Mouse (Mus musculus): ENCODE measurements at regions not wholly inside any gene's neighbourhood (a gene's known extent, or its start where the extent isn't known, plus 50 kb on each side); places are given as distances from the start of the nearest gene placed in this dataset.

GRCm38 (mm10) chr12:12765490-12766058 is 176.1 kb downstream of the Mycn start:
- no peak for DNase-seq (ENCODE audit: low read depth, low spot score)

- DNase-seq (ENCODE audit: low read depth, low spot score), result no peak
Measured at GRCm38 (mm10) chr12:12765055-12765454, 176.7 kb downstream of the Mycn start.

- no peak for DNase-seq (ENCODE audit: low read depth, low spot score)
Measured at GRCm38 (mm10) chr12:12764586-12764985, 177.1 kb downstream of the Mycn start.

GRCm38 (mm10) chr12:12756301-12756948 is 185.3 kb downstream of the Mycn start:
- no peak for DNase-seq (ENCODE audit: low read depth, low spot score)

- no peak for DNase-seq (ENCODE audit: low read depth, low spot score)
Measured at GRCm38 (mm10) chr12:12753849-12754248, 187.9 kb downstream of the Mycn start.

GRCm38 (mm10) chr12:12751670-12752426 is 189.9 kb downstream of the Mycn start:
- no peak for DNase-seq (ENCODE audit: low read depth, low spot score)

- no peak for DNase-seq (ENCODE audit: low read depth, low spot score)
Measured at GRCm38 (mm10) chr12:12749690-12750089, 192.0 kb downstream of the Mycn start.

GRCm38 (mm10) chr12:12746852-12747454 is 194.8 kb downstream of the Mycn start:
- no peak for DNase-seq (ENCODE audit: low read depth, low spot score)

GRCm38 (mm10) chr12:12744492-12744891 is 197.2 kb downstream of the Mycn start:
- no peak for DNase-seq (ENCODE audit: low read depth, low spot score)

GRCm38 (mm10) chr12:12738631-12739331 is 202.9 kb downstream of the Mycn start:
- DNase-seq (ENCODE audit: low read depth, low spot score), result no peak

GRCm38 (mm10) chr12:12725797-12726196 is 215.9 kb downstream of the Mycn start:
- no peak for DNase-seq (ENCODE audit: low read depth, low spot score)

- DNase-seq (ENCODE audit: low read depth, low spot score), result no peak
Measured at GRCm38 (mm10) chr12:12725075-12725474, 216.6 kb downstream of the Mycn start.

- DNase-seq (ENCODE audit: low read depth, low spot score), result no peak
Measured at GRCm38 (mm10) chr12:12723724-12724487, 217.8 kb downstream of the Mycn start.

GRCm38 (mm10) chr12:12722982-12723661 is 218.6 kb downstream of the Mycn start:
- no peak for DNase-seq (ENCODE audit: low read depth, low spot score)

- DNase-seq (ENCODE audit: low read depth, low spot score), result no peak
Measured at GRCm38 (mm10) chr12:12716691-12717090, 225.0 kb downstream of the Mycn start.

- DNase-seq (ENCODE audit: low read depth, low spot score), result no peak
Measured at GRCm38 (mm10) chr12:12715956-12716669, 225.6 kb downstream of the Mycn start.

- DNase-seq (ENCODE audit: low read depth, low spot score), result no peak
Measured at GRCm38 (mm10) chr12:12715528-12715927, 226.2 kb downstream of the Mycn start.

- no peak for DNase-seq (ENCODE audit: low read depth, low spot score)
Measured at GRCm38 (mm10) chr12:12710184-12710609, 231.5 kb downstream of the Mycn start.

GRCm38 (mm10) chr12:12708954-12709523 is 232.7 kb downstream of the Mycn start:
- DNase-seq (ENCODE audit: low read depth, low spot score), result no peak

Data from CD4-positive helper T cell, adult 2 months (primary cell).